Mouse (Mus musculus): ENCODE data around the gene Taf7l.

The Taf7l gene

DNA sequence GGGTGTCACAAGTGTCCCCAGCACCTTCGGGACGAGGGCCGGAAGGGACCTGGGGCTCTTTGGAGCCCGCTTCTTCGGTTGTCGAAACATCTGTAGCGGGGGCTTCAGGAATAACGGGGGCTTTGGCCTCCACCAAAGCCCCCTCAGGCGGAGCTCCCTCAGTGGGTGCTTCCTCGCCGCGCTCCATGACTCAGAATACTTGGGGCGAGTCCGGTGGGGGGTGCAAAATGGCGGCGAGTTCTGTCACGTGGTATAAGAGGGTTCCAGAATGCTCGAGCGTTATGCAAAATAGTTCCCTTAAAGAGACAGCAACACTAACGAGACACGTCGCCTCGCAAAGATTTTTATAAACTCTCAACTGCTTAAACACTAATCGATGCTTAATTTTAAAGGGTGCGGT, at the start of gene Taf7l:
Gene Taf7l, minus strand, starts transcription at position 201 of the 400 bp plus-strand sequence.
- DNase-seq = no peak

DNA sequence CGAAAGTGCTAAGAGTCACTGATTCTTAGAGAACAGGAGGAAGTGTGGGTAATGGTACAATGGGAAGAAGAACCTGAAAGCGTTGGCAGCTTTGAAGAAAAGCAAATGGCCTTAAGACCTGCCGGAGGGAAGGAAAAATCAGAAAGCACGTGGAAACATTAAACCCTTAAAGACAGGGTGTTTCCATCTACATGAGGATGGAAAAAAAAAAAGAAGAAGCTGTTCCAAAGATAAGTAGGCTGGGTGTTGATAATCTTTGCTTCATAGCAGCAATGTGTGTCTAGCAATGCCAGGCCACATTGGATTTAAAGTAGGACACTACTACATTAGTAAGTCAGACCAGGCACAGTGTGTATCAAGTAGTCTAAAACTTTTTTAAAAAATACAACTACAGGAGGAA, 49.0 kb upstream of the Taf7l start:
- DNase-seq = no peak

DNA sequence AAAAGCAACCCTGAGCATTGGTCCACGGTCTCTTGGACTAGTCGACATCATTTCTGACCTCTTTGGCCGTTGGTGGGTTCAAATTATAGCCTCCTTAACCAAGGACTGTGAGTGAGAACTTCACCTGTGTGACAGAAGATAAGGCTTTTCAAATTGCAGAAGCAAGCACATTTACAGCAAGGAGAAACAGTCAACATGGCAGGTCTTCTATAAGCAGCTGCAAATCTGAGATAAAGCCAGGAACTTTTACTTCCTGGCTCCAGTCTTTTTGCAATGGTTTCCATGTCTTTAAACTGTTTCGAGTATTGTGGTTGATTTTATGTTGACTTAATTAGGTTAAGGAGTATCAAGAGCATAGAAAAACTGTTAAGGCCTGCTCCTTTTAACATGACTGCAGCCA, 47.5 kb upstream of the Taf7l start:
- no peak for DNase-seq

DNA sequence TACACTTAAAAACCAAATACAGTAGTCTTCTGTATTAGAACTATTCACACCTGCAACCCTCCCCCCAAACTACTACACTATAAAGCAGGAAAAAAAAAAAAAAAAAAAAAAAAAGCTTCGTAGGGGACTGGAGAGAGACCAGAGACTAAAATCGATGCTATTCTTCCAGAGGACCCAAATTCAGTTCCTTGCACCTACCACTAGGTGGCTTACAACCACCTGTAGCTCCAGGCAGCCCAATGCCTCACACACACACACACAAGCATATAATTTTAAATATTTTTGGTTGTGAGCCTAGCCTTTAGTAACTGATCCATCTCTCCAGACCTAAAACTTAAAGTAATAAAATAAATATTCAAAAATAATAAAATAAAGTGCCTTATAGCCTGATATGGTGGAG, 33.2 kb upstream of the Taf7l start:
- peak; percentile 6 for DNase-seq

DNA sequence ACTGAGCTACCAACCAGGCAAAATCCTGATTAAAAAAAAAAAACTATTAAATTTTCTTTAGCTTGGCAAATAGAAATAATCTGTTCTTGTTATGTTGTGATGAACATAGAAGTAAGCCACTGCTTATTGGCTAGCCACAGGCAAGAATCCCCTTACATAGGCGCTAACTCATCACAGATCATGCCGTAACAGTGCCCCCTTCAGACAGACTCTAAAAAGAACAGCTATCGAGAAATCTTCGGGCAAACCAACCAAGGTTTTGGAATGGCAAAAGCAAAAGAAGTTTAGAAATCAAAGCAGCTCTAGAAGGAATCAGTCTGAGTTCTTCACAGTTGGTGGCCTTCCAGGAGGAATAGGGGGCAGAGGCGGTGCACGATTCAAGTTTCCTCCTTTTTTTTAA, 31.7 kb upstream of the Taf7l start:
- no peak for DNase-seq

DNA sequence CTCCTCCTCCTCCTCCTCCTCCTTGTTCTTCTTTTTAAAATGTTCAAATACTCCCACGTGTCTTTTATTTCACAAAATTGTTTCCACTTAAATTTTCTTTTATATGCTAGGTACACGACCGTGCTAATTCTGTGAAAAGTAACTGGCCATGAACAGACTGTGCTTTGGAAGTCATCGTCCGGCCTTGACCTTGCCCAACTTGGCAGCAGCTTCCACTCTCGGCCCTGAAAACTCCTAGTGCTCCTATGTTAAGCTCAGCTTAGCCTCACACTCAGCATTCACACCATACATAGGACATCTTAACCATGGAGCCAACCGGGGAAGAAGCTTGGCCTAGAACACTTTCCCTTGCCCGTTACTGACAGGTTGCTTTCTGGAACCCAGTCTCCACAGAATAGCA, 24.4 kb upstream of the Taf7l start:
- no peak for DNase-seq

DNA sequence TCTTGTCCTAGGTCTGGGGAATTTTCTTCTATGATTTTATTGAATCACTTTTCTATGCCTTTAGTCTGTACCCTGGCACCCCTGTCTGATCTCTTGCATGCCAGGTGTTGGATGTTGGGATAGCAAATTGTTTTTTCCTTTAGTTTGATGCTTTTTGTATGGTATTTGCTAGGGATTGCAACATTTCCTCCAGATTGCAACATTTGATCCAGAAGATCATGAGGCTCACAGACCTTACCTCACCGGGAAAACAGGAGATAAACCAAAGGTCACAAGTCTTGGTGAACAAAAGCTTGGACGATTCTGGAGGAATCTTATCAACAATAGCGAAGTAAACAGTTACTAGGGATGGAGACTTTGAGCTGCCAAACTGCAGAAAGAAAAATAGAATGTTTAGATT, 5.4 kb upstream of the Taf7l start:
- DNase-seq = no peak

DNA sequence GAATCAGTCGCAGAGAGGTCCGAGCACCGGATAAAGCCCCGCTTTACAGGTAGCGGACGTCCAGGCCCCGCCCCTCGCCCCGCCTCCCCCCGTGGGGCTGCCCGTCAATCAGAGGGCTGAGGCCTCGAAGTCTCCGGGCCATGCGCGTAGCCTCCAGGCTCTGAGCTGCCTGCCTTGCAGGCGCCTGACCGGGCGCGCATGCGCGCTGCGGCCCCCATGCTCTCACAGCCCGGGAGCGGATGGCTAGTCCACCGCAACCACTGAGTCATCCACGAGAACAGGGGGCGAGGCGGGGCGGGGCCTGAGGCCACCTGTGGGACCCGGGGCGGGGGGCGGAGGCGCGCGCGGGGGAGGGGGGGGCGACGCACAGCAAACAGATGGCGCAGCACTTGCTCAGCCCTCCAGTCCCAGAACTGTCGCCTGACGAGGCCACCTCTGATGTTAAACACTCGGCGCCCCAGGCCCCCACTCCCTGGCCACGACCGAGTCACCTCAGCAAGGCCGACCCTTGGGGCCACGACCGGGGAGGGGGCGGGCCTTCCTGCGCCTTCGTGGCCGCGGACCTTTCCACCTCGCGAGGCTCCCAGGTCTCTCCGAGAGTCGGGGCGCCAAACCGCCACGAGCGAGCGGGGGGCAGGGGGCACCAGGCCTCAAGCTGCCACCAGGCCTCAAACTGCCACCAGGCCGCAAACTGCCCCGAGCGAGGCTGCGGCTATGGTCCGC, 1.1 kb downstream of the Taf7l start:
- DNase-seq = peak; percentile 0

DNA sequence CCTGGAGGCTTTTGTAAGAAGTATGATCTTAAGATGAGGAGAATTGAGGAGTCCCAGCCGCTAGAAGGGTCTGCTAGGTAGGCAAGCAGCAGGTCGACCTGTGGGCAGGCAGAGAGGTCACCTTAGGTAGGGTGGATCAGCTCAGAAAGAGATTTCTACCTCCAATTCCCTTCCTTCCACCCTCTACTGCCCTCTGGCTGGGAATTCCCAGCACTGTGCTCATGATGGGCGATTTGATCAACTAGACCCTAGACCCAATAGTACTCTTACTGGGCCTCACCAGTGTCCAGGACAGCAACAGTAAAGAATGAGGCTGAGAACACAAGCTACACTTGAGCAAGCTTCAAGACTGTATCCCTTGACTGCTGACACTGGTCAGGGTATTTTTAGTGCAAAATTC, 49.0 kb downstream of the Taf7l start:
- DNase-seq = no peak

DNA sequence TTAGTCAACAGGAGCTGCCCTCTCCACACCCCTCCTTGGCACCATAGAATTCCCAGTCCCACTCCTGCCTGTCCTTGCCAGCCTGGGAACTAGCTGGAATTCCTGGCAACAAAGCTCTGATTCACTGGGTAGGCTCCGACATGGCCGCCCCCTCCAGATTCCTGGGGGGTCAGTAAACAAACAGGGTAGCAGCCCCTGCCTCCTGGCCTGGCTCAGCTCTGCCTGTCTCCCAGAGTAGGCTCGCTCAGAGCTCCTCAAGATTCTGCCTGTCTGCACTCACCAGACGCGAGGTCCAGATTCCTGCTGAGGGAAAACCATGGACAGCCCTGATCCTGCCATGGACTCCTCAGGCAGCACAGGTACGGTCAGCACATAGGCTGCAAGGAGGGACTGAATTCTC, 49.5 kb downstream of the Taf7l start:
- no peak for DNase-seq

DNA sequence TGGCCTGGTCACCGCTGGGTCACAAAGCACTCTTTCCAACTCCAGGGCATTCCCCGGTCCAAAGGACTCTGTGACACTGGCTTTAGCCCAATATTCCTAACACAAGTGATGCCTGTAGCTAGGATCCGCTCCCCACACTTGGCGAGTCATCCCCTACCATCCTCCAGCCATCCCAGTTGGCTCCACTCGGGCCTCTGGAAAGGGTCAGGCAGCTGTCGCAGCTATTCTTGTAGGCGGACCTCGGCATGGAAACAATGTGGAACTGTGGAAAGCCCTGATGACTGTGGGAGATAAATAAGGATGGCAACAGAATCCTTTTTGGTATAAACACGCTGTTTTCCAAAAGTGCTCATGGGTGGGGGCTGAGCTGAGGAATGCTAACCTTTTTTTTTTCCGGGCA, 50.5 kb downstream of the Taf7l start:
- no peak for DNase-seq

DNA sequence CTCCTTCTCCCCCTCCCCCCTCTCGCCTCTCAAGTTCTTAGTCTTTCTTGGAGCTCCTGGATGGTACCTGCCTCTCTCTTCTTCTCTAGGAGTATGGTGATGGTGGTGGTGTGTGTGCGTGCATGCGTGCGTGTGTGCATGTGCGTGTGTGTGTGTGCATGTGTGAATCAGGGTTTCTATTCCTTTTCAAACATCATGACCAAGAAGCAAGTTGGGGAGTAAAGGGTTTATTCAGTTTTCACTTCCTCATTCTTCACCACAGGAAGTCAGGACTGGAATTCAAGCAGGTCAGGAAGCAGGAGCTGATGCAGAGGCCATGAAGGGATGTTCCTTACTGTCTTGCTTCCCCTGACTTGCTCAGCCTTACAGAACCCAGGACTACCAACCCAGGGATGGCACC, 52.0 kb downstream of the Taf7l start:
- DNase-seq = no peak

DNA sequence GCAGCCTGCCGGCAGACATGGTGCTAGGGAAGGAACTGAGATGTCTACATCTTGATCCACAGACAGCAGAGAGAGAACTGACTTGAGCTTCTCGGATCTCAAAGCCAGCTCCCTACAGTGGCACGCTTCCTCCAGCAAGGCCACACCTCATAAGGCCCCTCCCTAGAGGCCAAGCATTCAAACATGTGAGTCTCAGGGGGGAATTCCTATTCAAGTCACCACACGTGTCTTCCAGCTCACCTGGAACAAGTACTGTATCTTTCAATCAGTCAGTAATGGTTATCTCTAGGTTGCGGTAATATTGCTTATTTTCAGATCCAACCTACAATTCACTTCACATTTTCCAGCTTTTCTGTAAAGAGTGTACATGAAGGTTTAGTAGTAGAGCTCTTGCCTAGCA, 56.2 kb downstream of the Taf7l start:
- DNase-seq = no peak

DNA sequence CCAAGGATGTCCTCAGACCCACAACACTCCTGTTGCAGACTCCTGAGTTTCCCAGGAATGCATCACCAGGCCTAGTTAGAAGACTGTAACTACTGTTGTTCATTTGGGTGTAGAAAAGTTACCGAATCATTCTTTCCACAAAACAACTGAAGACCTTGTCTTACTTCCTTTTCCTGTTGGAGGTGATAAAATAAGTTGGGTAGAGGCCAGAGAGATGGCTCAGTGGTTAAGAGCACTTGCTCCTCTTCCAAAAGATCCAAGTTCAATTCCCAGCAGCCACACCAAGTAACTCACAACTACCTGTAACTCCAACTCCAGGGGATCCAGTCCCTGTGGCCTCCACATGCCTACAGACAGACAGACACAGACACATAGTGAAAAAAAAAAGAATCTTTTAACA, 64.2 kb downstream of the Taf7l start:
- no peak for DNase-seq

Measured in retina, postnatal 1 day (tissue).